Mouse (Mus musculus) forebrain, embryonic 13.5 days (tissue): Measurements from ENCODE around the gene Tmem136. TPM values are rescaled to one million over a fixed set of nuclear protein-coding genes. Genes with fewer than 3 reads are reported as not detected.
"Not testable (repeated sequence)": the region's sequence is repeated elsewhere in the genome, so short reads cannot be mapped to it uniquely, and the experiment has no call there.

Experiments used
- ATAC-seq: fragments of 200-750 bp; cut with Nextera tagmentation; 2 replicates; pipeline ENCODE4 v1.8.0; 2017
- H3K27ac ChIP-seq: fragments of 300-500 bp; sonication (generic); 2 replicates; pipeline ENCODE4 v1.5.1; 2015; ENCODE audit warnings: inconsistent platforms, mild to moderate bottlenecking, moderate library complexity
- H3K27me3 ChIP-seq: fragments of 300-500 bp; sonication (generic); 2 replicates; pipeline ENCODE4 v1.6.1; 2015; ENCODE audit warnings: mild to moderate bottlenecking, inconsistent platforms
- H3K36me3 ChIP-seq: fragments of 300-500 bp; sonication (generic); 2 replicates; pipeline ENCODE4 v1.6.1; 2015; ENCODE audit warnings: mild to moderate bottlenecking, inconsistent platforms; ENCODE audit not compliant: poor library complexity, severe bottlenecking
- H3K4me1 ChIP-seq: fragments of 300-500 bp; sonication (generic); 2 replicates; pipeline ENCODE4 v1.6.1; 2015; ENCODE audit warnings: inconsistent platforms
- H3K4me2 ChIP-seq: fragments of 300-500 bp; sonication (generic); 2 replicates; pipeline ENCODE4 v1.6.1; 2015; ENCODE audit warnings: inconsistent platforms, mild to moderate bottlenecking, moderate library complexity
- H3K4me3 ChIP-seq: fragments of 300-500 bp; sonication (generic); 2 replicates; pipeline ENCODE4 v1.5.1; 2015; ENCODE audit warnings: mild to moderate bottlenecking, inconsistent platforms
- H3K9ac ChIP-seq: fragments of 300-500 bp; sonication (generic); 2 replicates; pipeline ENCODE4 v1.6.1; 2015; ENCODE audit warnings: mild to moderate bottlenecking, inconsistent platforms
- H3K9me3 ChIP-seq: fragments of 300-500 bp; sonication (generic); replicated peaks from 2 replicates; pipeline ENCODE4 v1.6.1; 2016; ENCODE audit warnings: inconsistent platforms
- WGBS: fragments of 180-500 bp; shearing (Covaris S2); methylation state at CpG from one replicate; pipeline ENCODE4 v1.1.7; 2015; 5-methylcytosine and 5-hydroxymethylcytosine counted together
- polyA plus RNA-seq: library from polyadenylated mRNA; unstranded; fragments of >200 nt; fragmentation: Nextera tagmentation; extraction: Ambion mirVana; gene quantifications from 2 replicates; pipeline ENCODE4 v1.2.1, GENCODE M21; 2015

Tmem136 gene
- polyA plus RNA-seq, 1 experiment from 2014 or later: 8.9 TPM

GRCm38 (mm10) chr9:43130684-43131083, 14.3 kb upstream of the Tmem136 start:
- H3K27ac ChIP-seq: no peak overlapping the region
- no peak overlapping the region for H3K4me2 ChIP-seq
- H3K9ac ChIP-seq: no peak overlapping the region
- no peaks in the 10 kb centered on the region for H3K9me3 ChIP-seq
- H3K36me3 ChIP-seq: no peaks in the 10 kb centered on the region
- H3K27me3 ChIP-seq: no peaks in the 10 kb centered on the region
- 90% methylated on average over 2 of the region's 2 CpGs for WGBS
- ATAC-seq: no peak
- H3K4me1 ChIP-seq: no peaks in the 10 kb centered on the region
- H3K4me3 ChIP-seq: no peak overlapping the region

GRCm38 (mm10) chr9:43127101-43127787, 10.9 kb upstream of the Tmem136 start:
- no peak overlapping the region for H3K9ac ChIP-seq
- 76% methylated on average over 10 of the region's 10 CpGs for WGBS
- no peaks in the 10 kb centered on the region for H3K36me3 ChIP-seq
- no peak for ATAC-seq
- H3K9me3 ChIP-seq: no peaks in the 10 kb centered on the region
- no peak overlapping the region for H3K27ac ChIP-seq
- H3K27me3 ChIP-seq: no peaks in the 10 kb centered on the region
- no peak overlapping the region for H3K4me2 ChIP-seq
- no peak overlapping the region for H3K4me3 ChIP-seq
- no peaks in the 10 kb centered on the region for H3K4me1 ChIP-seq

DNA sequence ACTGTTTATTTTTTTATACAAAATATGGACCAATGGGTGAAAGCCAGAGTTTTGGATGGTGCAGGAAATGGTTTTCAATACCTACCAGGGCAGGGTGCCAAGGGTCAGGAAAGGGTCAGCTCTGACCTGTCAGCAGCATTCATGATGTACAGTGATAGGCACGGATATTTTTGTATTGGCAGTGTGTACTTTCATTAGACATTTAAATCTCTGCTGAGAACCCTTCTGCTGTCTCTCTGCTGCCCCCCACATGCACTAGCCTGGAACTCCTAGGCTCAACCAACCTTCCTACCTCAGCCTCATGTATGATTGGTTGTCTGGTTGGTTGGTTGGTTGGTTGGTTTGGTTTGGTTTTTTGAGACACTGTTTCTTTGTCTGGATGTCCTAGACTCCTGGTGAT, 6.0 kb upstream of the Tmem136 start:
- WGBS: 65% methylated on average over 1 of the region's 1 CpGs
- Histone ChIP-seq H3K4me1 (no peaks in the 10 kb centered on the region), H3K4me3 (no peak overlapping the region), H3K4me2 (no peak overlapping the region), H3K36me3 (no peaks in the 10 kb centered on the region), H3K27me3 (no peaks in the 10 kb centered on the region), H3K9me3 (no peaks in the 10 kb centered on the region), H3K9ac (no peak overlapping the region), H3K27ac (no peak overlapping the region)
- no peak for ATAC-seq

DNA sequence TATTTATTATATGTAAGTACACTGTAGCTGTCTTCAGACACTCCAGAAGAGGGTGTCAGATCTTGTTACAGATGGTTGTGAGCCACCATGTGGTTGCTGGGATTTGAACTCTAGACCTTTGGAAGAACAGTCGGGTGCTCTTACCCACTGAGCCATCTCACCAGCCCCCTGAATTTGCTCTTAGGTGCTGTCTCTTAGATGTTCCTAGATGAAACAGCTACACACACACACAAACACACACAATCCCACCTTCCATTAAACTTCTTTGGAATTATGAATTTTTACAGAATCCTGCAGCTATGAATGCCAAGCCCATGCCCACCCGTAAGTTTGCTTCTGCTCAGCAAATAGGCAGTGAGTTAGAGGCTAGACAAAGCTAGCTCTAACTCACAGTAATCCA, 5.6 kb upstream of the Tmem136 start:
- not testable (repeated sequence) for H3K4me2 ChIP-seq

DNA sequence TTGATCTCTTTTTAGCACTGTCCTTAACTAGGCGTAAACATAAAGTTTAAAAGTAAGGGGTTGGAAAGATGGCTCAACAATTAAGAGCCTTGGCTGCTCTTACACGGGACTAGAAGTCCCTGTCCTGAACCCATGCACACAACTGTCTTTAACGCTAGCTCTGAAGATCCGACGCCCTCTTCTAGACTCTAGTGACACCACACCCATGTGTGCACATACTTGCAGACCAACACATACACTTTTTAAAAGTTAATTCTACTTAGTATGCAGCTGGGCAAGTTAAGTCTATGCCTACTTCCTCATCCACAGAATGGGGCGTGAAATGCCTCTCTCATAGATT, 597 bp upstream of the Tmem136 start:
- 0 out of 2 replicates have a peak overlapping the region, but pooled peaks have one; percentile 92 for H3K4me3 ChIP-seq
- H3K27ac ChIP-seq: no peak overlapping the region
- peaks cover 19% of the 10 kb centered on the region for H3K4me1 ChIP-seq
- H3K9ac ChIP-seq: no peak overlapping the region
- H3K9me3 ChIP-seq: no peaks in the 10 kb centered on the region
- no peaks in the 10 kb centered on the region for H3K27me3 ChIP-seq
- peaks cover 2% of the 10 kb centered on the region for H3K36me3 ChIP-seq
- ATAC-seq: no peak
- WGBS: 87% methylated on average over 6 of the region's 6 CpGs
- H3K4me2 ChIP-seq: no peak overlapping the region

More for the DNA sequence above, 5.6 kb upstream of the Tmem136 start:
- H3K9ac ChIP-seq, H3K4me3 ChIP-seq, H3K4me1 ChIP-seq, H3K36me3 ChIP-seq, ATAC-seq, H3K9me3 ChIP-seq, H3K27me3 ChIP-seq, H3K27ac ChIP-seq: not testable (repeated sequence)
- WGBS: 96% methylated on average over 2 of the region's 2 CpGs

GRCm38 (mm10) chr9:43115431-43116133, 788 bp downstream of the Tmem136 start:
- Histone ChIP-seq H3K9ac (peak overlapping the region; percentile 91), H3K9me3 (no peaks in the 10 kb centered on the region), H3K27ac (no peak overlapping the region), H3K4me2 (peak overlapping the region; percentile 83), H3K4me3 (peak overlapping the region; percentile 92), H3K4me1 (peaks cover 19% of the 10 kb centered on the region), H3K27me3 (no peaks in the 10 kb centered on the region), H3K36me3 (peaks cover 15% of the 10 kb centered on the region)
- no peak for ATAC-seq
- 7% methylated on average over 12 of the region's 12 CpGs for WGBS

DNA sequence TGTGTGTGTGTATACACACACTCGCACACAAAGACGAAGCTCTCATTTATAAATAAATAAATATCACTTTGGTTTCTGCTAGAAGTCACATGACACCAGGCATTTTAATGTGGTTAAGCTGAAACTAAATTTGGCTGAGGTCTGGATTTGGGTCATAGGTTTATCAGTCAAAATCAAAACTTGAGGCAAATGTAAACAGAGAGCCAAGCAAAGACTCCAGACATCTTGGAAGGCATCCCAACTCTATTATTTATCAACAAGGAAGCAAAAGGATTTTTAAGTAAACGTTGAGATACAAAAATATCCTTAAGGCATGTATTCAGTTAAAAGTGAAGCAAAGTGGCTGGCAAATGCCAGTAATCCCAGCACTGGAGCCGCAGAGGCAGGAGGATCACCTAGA, 1.5 kb downstream of the Tmem136 start:
- Histone ChIP-seq H3K9ac (no peak overlapping the region), H3K36me3 (peaks cover 15% of the 10 kb centered on the region), H3K4me3 (no peak overlapping the region), H3K27me3 (no peaks in the 10 kb centered on the region), H3K9me3 (no peaks in the 10 kb centered on the region), H3K4me1 (peaks cover 19% of the 10 kb centered on the region), H3K4me2 (no peak overlapping the region), H3K27ac (no peak overlapping the region)
- 95% methylated on average over 4 of the region's 4 CpGs for WGBS
- ATAC-seq: no peak

GRCm38 (mm10) chr9:43110286-43110980, 5.9 kb downstream of the Tmem136 start:
- Histone ChIP-seq H3K4me2 (no peak overlapping the region), H3K4me3 (no peak overlapping the region), H3K27me3 (no peaks in the 10 kb centered on the region), H3K36me3 (peaks cover 15% of the 10 kb centered on the region), H3K9me3 (no peaks in the 10 kb centered on the region), H3K9ac (no peak overlapping the region), H3K4me1 (peaks cover 17% of the 10 kb centered on the region), H3K27ac (no peak overlapping the region)
- WGBS: 88% methylated on average over 8 of the region's 8 CpGs
- ATAC-seq: no peak

- Histone ChIP-seq H3K4me2 (no peak overlapping the region), H3K27me3 (no peaks in the 10 kb centered on the region), H3K4me1 (peaks cover 19% of the 10 kb centered on the region), H3K9ac (no peak overlapping the region), H3K9me3 (no peaks in the 10 kb centered on the region), H3K36me3 (peaks cover 15% of the 10 kb centered on the region), H3K27ac (no peak overlapping the region), H3K4me3 (no peak overlapping the region)
- WGBS: 88% methylated on average over 7 of the region's 7 CpGs
- no peak for ATAC-seq
Observed at GRCm38 (mm10) chr9:43109125-43109524, 7.2 kb downstream of the Tmem136 start.

GRCm38 (mm10) chr9:43108721-43109120, 7.6 kb downstream of the Tmem136 start:
- H3K4me1 ChIP-seq: peaks cover 23% of the 10 kb centered on the region
- no peak for ATAC-seq
- no peak overlapping the region for H3K4me3 ChIP-seq
- no peaks in the 10 kb centered on the region for H3K9me3 ChIP-seq
- no peak overlapping the region for H3K4me2 ChIP-seq
- H3K9ac ChIP-seq: no peak overlapping the region
- no peak overlapping the region for H3K27ac ChIP-seq
- peaks cover 15% of the 10 kb centered on the region for H3K36me3 ChIP-seq
- WGBS: 86% methylated on average over 3 of the region's 3 CpGs
- no peaks in the 10 kb centered on the region for H3K27me3 ChIP-seq

- ATAC-seq: no peak
- no peaks in the 10 kb centered on the region for H3K27me3 ChIP-seq
- 80% methylated on average over 1 of the region's 1 CpGs for WGBS
- H3K9ac ChIP-seq: no peak overlapping the region
- no peak overlapping the region for H3K4me2 ChIP-seq
- H3K4me3 ChIP-seq: no peak overlapping the region
- no peaks in the 10 kb centered on the region for H3K9me3 ChIP-seq
- no peak overlapping the region for H3K27ac ChIP-seq
- peaks cover 15% of the 10 kb centered on the region for H3K36me3 ChIP-seq
- H3K4me1 ChIP-seq: peaks cover 30% of the 10 kb centered on the region
Observed at GRCm38 (mm10) chr9:43108081-43108480, 8.3 kb downstream of the Tmem136 start.

DNA sequence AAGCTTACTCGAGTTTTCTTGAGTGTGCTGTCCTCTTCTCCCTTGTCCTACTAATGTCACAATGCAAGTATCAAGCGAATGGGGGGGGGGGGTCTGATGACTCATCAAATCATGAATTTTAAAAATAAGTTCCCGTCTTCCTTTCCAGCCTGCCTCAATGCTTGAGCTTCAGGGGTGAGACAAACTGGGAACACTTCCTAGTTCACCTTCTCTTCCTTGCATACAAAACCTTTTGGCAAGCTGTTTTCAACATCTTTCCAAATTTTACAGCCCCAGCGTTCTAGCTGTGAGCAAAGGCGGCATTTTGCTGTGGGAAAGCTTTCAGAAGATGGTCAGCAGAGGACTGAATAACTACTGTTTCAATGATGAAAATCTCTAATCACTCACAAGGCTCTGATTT, 8.8 kb downstream of the Tmem136 start:
- 59% methylated on average over 5 of the region's 5 CpGs for WGBS
- H3K27ac ChIP-seq: no peak overlapping the region
- H3K36me3 ChIP-seq: peaks cover 15% of the 10 kb centered on the region

More for the DNA sequence above, 8.8 kb downstream of the Tmem136 start:
- ATAC-seq: no peak
- Histone ChIP-seq H3K4me3 (no peak overlapping the region), H3K4me2 (no peak overlapping the region), H3K9me3 (no peaks in the 10 kb centered on the region), H3K9ac (no peak overlapping the region), H3K4me1 (peaks cover 35% of the 10 kb centered on the region), H3K27me3 (no peaks in the 10 kb centered on the region)
